ENCODE assay signal across 8 mouse cellular contexts in genomic region chr9:114780746-114781525, GRCm38 (mm10). TPM values are rescaled to one million over a fixed set of nuclear protein-coding genes. Genes with fewer than 3 reads are reported as not detected.
DNase-seq lines count a peak whose midpoint lies in the region; ATAC-seq and TF ChIP-seq lines count a peak whose summit lies in the region.

No protein-coding gene starts in this region.

- peak overlapping the region; percentile 93 for H3K4me2 ChIP-seq in neural tube, embryonic 12.5 days (replicated peaks)

- intact Hi-C loops in heart, adult 2 months (cut with DNase I): loop anchor here (2.0 kb wide), 1 partner anchor 28 kb away; no protein-coding TSS in a partner anchor

- ATAC-seq in neural tube, embryonic 12.5 days (ENCODE audit: low FRiP score, low read depth): peak; percentile 48

- TF ChIP-seq EP300 in heart, adult 2 months (IDR thresholded peaks at IDR 0.05; ENCODE audit: insufficient read depth, low read depth, low read length): no peak

- TF ChIP-seq POLR2A in heart, adult 2 months (IDR thresholded peaks at IDR 0.05; ENCODE audit: insufficient read depth, low read depth, low read length): 0 out of 2 replicates have a peak, but pooled peaks have one; percentile 21
- no peak for TF ChIP-seq POLR2A in kidney, adult 2 months (IDR thresholded peaks at IDR 0.05; ENCODE audit: low read depth, low read length)

- H3K9me3 ChIP-seq in neural tube, embryonic 12.5 days: no peaks in the 10 kb centered on the region

- 2% methylated on average over 38 of the region's 38 CpGs for WGBS in heart, adult 2 months
- 7% methylated on average over 38 of the region's 38 CpGs for WGBS in kidney, adult 2 months
- WGBS in neural tube, embryonic 12.5 days: under 1% methylated on average over 35 of the region's 38 CpGs

- H3K27ac ChIP-seq in heart, adult 2 months: peak overlapping the region; percentile 82
- H3K27ac ChIP-seq in kidney, adult 2 months (ENCODE audit: insufficient read depth, low read depth, low read length): peak overlapping the region; percentile 12
- peak overlapping the region; percentile 8; the same call in 1 of the 2 replicates for H3K27ac ChIP-seq in neural tube, embryonic 12.5 days

- no peak for TF ChIP-seq CTCF in heart, adult 2 months (IDR thresholded peaks at IDR 0.05)
- TF ChIP-seq CTCF in kidney, adult 2 months (conservative IDR thresholded peaks at IDR 0.05; ENCODE audit: insufficient read depth, insufficient read length, low read depth, low read length): no peak

- H3K4me3 ChIP-seq in heart, adult 2 months: peak overlapping the region; percentile 75
- H3K4me3 ChIP-seq in kidney, adult 2 months (ENCODE audit: insufficient read depth, low read depth, low read length): peak overlapping the region; percentile 48
- H3K4me3 ChIP-seq in neural tube, embryonic 12.5 days: peak overlapping the region; percentile 52

- H3K9ac ChIP-seq in heart, adult 2 months (ENCODE audit: low read depth, low read length): peak overlapping the region; percentile 59
- H3K9ac ChIP-seq in neural tube, embryonic 12.5 days: peak overlapping the region; percentile 72

- H3K27me3 ChIP-seq in heart, adult 2 months (ENCODE audit: control insufficient read depth, insufficient read depth, low read length): no peaks in the 10 kb centered on the region
- H3K27me3 ChIP-seq in kidney, adult 2 months (replicated peaks; ENCODE audit: control insufficient read depth, insufficient read depth, low read length): no peaks in the 10 kb centered on the region
- H3K27me3 ChIP-seq in neural tube, embryonic 12.5 days (replicated peaks): no peaks in the 10 kb centered on the region

- DNase-seq in 3134 (ENCODE audit: extremely low read depth, insufficient read length, low spot score) (peak; percentile 77), ES-CJ7 (ENCODE audit: low read depth, low spot score) (peak; percentile 69)
- peak; percentile 53 for DNase-seq in embryo, embryonic 10 days (ENCODE audit: low spot score)
- peak; percentile 75 to 80 for DNase-seq in heart, adult 2 months
- peak; percentile 36 for DNase-seq in kidney, adult 2 months
- DNase-seq in lung, adult 18-20 months: peak; percentile 43 to 59
- peak; percentile 73 for DNase-seq in thymus, postnatal 14 days

- H3K79me2 ChIP-seq in heart, adult 2 months (replicated peaks; ENCODE audit: control insufficient read depth, insufficient read depth, low read length): no peaks in the 10 kb centered on the region

- no peaks in the 10 kb centered on the region for H3K36me3 ChIP-seq in heart, adult 2 months (ENCODE audit: control insufficient read depth, insufficient read depth, low read length)
- no peaks in the 10 kb centered on the region for H3K36me3 ChIP-seq in kidney, adult 2 months (ENCODE audit: control insufficient read depth, insufficient read depth, low read length)
- H3K36me3 ChIP-seq in neural tube, embryonic 12.5 days: no peaks in the 10 kb centered on the region

- no peaks in the 10 kb centered on the region for H3K4me1 ChIP-seq in heart, adult 2 months (ENCODE audit: control insufficient read depth, insufficient read depth, low read length)
- 0 out of 2 replicates have a peak, but pooled peaks cover 3% of the 10 kb centered on the region for H3K4me1 ChIP-seq in kidney, adult 2 months (ENCODE audit: control insufficient read depth, insufficient read depth, low read length)
- H3K4me1 ChIP-seq in neural tube, embryonic 12.5 days: peaks cover 23% of the 10 kb centered on the region

RNA-seq across cellular contexts. Expression of gene Cmtm7, which starts 0.7 kb away (rescaled TPM):
- 10 to 100 TPM; 11.5 to 12.6 TPM for total RNA-seq in heart, adult 2 months (2021)
- 46.6 and 60.2 TPM in 2 replicates for polyA plus RNA-seq in heart, adult 2 months (2012; rRNA removed)
- polyA plus RNA-seq in kidney, adult 2 months (2012; rRNA removed): 58.2 and 61.0 TPM in 2 replicates
- 37.0 and 44.8 TPM in 2 replicates for polyA plus RNA-seq in neural tube, embryonic 12.5 days (2016; fragmentation: Nextera tagmentation; extraction: Ambion mirVana)

RNA-seq across cellular contexts. Expression of gene Cmtm6, which starts 50.0 kb away (rescaled TPM):
- total RNA-seq in heart, adult 2 months (2021): 10 to 100 TPM; 21.0 to 25.8 TPM
- 17.9 and 38.0 TPM in 2 replicates for polyA plus RNA-seq in heart, adult 2 months (2012; rRNA removed)
- 68.7 and 70.5 TPM in 2 replicates for polyA plus RNA-seq in kidney, adult 2 months (2012; rRNA removed)
- 22.3 and 24.6 TPM in 2 replicates for polyA plus RNA-seq in neural tube, embryonic 12.5 days (2016; fragmentation: Nextera tagmentation; extraction: Ambion mirVana)

Comparison
In these comparisons a context has a peak if more than half of its experiments do, and no peak if none do; other contexts are left out.
1. Peak in every context shown above with its lines: DNase-seq, ATAC-seq, H3K4me3 ChIP-seq and H3K27ac ChIP-seq.
2. H3K27ac ChIP-seq: peak in every context shown above with its lines; median percentile 82 in heart, adult 2 months; 12 in kidney, adult 2 months; 8 in neural tube, embryonic 12.5 days.